Mouse (Mus musculus) left cerebral cortex, postnatal 25 days (tissue): ENCODE measurements around the gene Kcnj14. TPM values are rescaled to one million over a fixed set of nuclear protein-coding genes. Genes with fewer than 3 reads are reported as not detected.
A peak's percentile ranks its signal among the peaks of the same experiment; 100 is the strongest.

Experiments
- DNase-seq, 2 experiments: peaks; one replicate each; pipeline ENCODE4 v3.0.0; 2022; ENCODE audit warnings: low spot score in 2 of 2, mixed read lengths in 1 of 2
- intact Hi-C: fragments of 180-260 bp; cut with DNase I; formaldehyde crosslinking; loops from one replicate; pipeline ENCODE4 v1.15.1; 2025
- total RNA-seq, 2 experiments: library from RNA; stranded (reverse); gene quantifications; 2 replicates each; pipeline ENCODE4 v1.2.3; 2021

Kcnj14 gene
- total RNA-seq, 2 experiments from 2014 or later = 2.6 to 2.7 TPM

GRCm38 (mm10) chr7:45833924-45834323, 9.3 kb upstream of the Kcnj14 start:
- intact Hi-C loops = no loop called here
- no peak for DNase-seq

GRCm38 (mm10) chr7:45833148-45833790, 8.7 kb upstream of the Kcnj14 start:
- no peak for DNase-seq
- intact Hi-C loops = no loop called here

GRCm38 (mm10) chr7:45832428-45832827, 7.8 kb upstream of the Kcnj14 start:
- DNase-seq = no peak
- intact Hi-C loops = no loop called here

- no peak for DNase-seq
- intact Hi-C loops = no loop called here
Measured at GRCm38 (mm10) chr7:45831128-45831525, 6.5 kb upstream of the Kcnj14 start.

- peak; percentile 90 to 92 for DNase-seq
- intact Hi-C loops = no loop called here
Measured at GRCm38 (mm10) chr7:45830427-45831127, 6.0 kb upstream of the Kcnj14 start, which contains the start of gene Grwd1. Grwd1 (minus strand) TSS chr7:45830944.

- intact Hi-C loops = no loop called here
- no peak for DNase-seq
Measured at GRCm38 (mm10) chr7:45826631-45827030, 2.0 kb upstream of the Kcnj14 start.

- intact Hi-C loops = no loop called here
- DNase-seq = no peak
Measured at GRCm38 (mm10) chr7:45820913-45821312, 3.7 kb downstream of the Kcnj14 start.

- intact Hi-C loops = no loop called here
- no peak for DNase-seq
Measured at GRCm38 (mm10) chr7:45819843-45820242, 4.7 kb downstream of the Kcnj14 start.

GRCm38 (mm10) chr7:45815984-45816351, 8.6 kb downstream of the Kcnj14 start:
- DNase-seq = no peak
- intact Hi-C loops = no loop called here

GRCm38 (mm10) chr7:45815323-45815983, 9.1 kb downstream of the Kcnj14 start:
- DNase-seq = no peak
- intact Hi-C loops = no loop called here

GRCm38 (mm10) chr7:45814841-45815240, 9.7 kb downstream of the Kcnj14 start:
- no peak for DNase-seq
- intact Hi-C loops = no loop called here

GRCm38 (mm10) chr7:45813787-45814779, 10.5 kb downstream of the Kcnj14 start, which contains the start of gene Cyth2:
Cyth2 (minus strand) TSS chr7:45814581.
- peak; percentile 99 to 100 for DNase-seq
- intact Hi-C loops = no loop called here

GRCm38 (mm10) chr7:45812921-45813320, 11.7 kb downstream of the Kcnj14 start:
- DNase-seq = no peak
- intact Hi-C loops = no loop called here

GRCm38 (mm10) chr7:45809276-45810075, 15.1 kb downstream of the Kcnj14 start:
- intact Hi-C loops = no loop called here
- no peak for DNase-seq

- DNase-seq = no peak
- intact Hi-C loops = no loop called here
Measured at GRCm38 (mm10) chr7:45808471-45808870, 16.1 kb downstream of the Kcnj14 start.

- no peak for DNase-seq
- intact Hi-C loops = no loop called here
Measured at GRCm38 (mm10) chr7:45805941-45806340, 18.6 kb downstream of the Kcnj14 start.

GRCm38 (mm10) chr7:45802551-45802950, 22.0 kb downstream of the Kcnj14 start:
- DNase-seq = no peak
- intact Hi-C loops = loop anchor here (5.0 kb wide), 1 partner anchor 85 kb away; the partner anchor contains the start of genes Rpl18 and Sphk2

GRCm38 (mm10) chr7:45801348-45801747, 23.2 kb downstream of the Kcnj14 start:
- DNase-seq = peak; percentile 92 to 94
- intact Hi-C loops = loop anchor here (1.0 to 5.0 kb wide), 3 partner anchors 17 to 84 kb away; partner anchors contain the start of genes Rpl18, Sphk2 and Sult2b1
